Mouse (Mus musculus) kidney, embryonic 14.5 days (tissue): ENCODE data around the gene Klhdc7b. TPM values are rescaled to one million over a fixed set of nuclear protein-coding genes. Genes with fewer than 3 reads are reported as not detected.
A peak's percentile ranks its signal among the peaks of the same experiment; 100 is the strongest.
"Not testable (repeated sequence)": the region's sequence is repeated elsewhere in the genome, so short reads cannot be mapped to it uniquely, and the experiment has no call there.

Experiments used
- ATAC-seq: fragments of 200-750 bp; cut with Nextera tagmentation; 2 replicates; pipeline ENCODE4 v1.8.0; 2017; ENCODE audit warnings: moderate number of reproducible peaks, mild to moderate bottlenecking, moderate TSS enrichment, moderate library complexity; ENCODE audit not compliant: low FRiP score, low TSS enrichment
- H3K27ac ChIP-seq: fragments of 300-500 bp; sonication (generic); 2 replicates; pipeline ENCODE4 v1.5.1; 2014; ENCODE audit warnings: low read depth, mild to moderate bottlenecking, low read length, moderate library complexity, mixed read lengths
- H3K27me3 ChIP-seq: fragments of 300-500 bp; sonication (generic); 2 replicates; pipeline ENCODE4 v1.6.1; 2014; ENCODE audit warnings: mild to moderate bottlenecking, low read length; ENCODE audit not compliant: control insufficient read depth, insufficient read depth
- H3K36me3 ChIP-seq: fragments of 300-500 bp; sonication (generic); 2 replicates; pipeline ENCODE4 v1.6.1; 2014; ENCODE audit warnings: low read length, mixed read lengths; ENCODE audit not compliant: control insufficient read depth, insufficient read depth
- H3K4me1 ChIP-seq: fragments of 300-500 bp; sonication (generic); 2 replicates; pipeline ENCODE4 v1.6.1; 2014; ENCODE audit warnings: low read length, mixed read lengths; ENCODE audit not compliant: control insufficient read depth, insufficient read depth
- H3K4me2 ChIP-seq: fragments of 300-500 bp; sonication (generic); replicated peaks from 2 replicates; pipeline ENCODE4 v1.6.1; 2014; ENCODE audit warnings: low read depth, mild to moderate bottlenecking, low read length
- H3K4me3 ChIP-seq: fragments of 300-500 bp; sonication (generic); 2 replicates; pipeline ENCODE4 v1.5.1; 2014; ENCODE audit warnings: mild to moderate bottlenecking, low read length
- H3K9ac ChIP-seq: fragments of 300-500 bp; sonication (generic); 2 replicates; pipeline ENCODE4 v1.6.1; 2014; ENCODE audit warnings: low read depth, mild to moderate bottlenecking, low read length, moderate library complexity
- H3K9me3 ChIP-seq: fragments of 300-500 bp; sonication (generic); 2 replicates; pipeline ENCODE4 v1.6.1; 2016; ENCODE audit warnings: low read length; ENCODE audit not compliant: control insufficient read depth
- WGBS: fragments of 180-500 bp; shearing (Covaris S2); extraction: QIAGEN DNeasy Blood & Tissue Kit; methylation state at CpG from one replicate; pipeline ENCODE4 v1.1.7; 2014; 5-methylcytosine and 5-hydroxymethylcytosine counted together
- polyA plus RNA-seq: library from polyadenylated mRNA; unstranded; fragments of >200 nt; fragmentation: Nextera tagmentation; extraction: Ambion mirVana; gene quantifications from 2 replicates; pipeline ENCODE4 v1.2.1, GENCODE M21; 2014

Gene Klhdc7b
- polyA plus RNA-seq, 1 experiment from 2014 or later: not detected

DNA sequence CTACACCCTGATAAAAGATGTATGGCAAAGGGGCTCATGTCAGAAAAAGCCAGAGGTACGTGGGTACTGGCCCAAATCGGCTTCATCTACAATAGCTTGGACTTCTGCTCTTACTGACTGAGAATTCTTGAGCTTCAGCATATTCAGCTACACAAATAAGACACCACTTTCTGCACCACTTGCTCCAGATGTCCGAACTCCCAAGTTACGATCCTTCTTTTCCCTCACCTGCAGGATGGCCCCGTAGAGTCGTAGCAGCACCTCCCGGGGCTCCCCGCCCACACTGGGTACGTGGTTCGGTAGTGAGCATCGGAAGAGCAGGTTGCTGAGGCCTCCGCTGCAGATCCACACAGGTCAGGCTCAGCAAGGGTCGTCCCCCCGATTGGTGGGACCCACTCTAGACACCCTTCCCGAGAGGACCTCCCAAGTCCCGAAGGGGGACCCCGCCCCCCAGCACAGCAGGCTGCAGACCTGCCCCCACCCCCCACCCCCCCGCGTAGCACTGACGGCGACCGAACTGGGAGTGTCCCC, 44.2 kb downstream of the Klhdc7b start:
- Histone ChIP-seq H3K4me3 (peak overlapping the region; percentile 72), H3K4me2 (peak overlapping the region; percentile 89), H3K36me3 (peaks cover 21% of the 10 kb centered on the region), H3K9me3 (no peaks in the 10 kb centered on the region), H3K27me3 (no peaks in the 10 kb centered on the region), H3K9ac (peak overlapping the region; percentile 68), H3K4me1 (peaks cover 4% of the 10 kb centered on the region; the same call in 1 of the 2 replicates), H3K27ac (no peak overlapping the region)
- WGBS: 5% methylated on average over 18 of the region's 22 CpGs
- peak; percentile 70 for ATAC-seq

DNA sequence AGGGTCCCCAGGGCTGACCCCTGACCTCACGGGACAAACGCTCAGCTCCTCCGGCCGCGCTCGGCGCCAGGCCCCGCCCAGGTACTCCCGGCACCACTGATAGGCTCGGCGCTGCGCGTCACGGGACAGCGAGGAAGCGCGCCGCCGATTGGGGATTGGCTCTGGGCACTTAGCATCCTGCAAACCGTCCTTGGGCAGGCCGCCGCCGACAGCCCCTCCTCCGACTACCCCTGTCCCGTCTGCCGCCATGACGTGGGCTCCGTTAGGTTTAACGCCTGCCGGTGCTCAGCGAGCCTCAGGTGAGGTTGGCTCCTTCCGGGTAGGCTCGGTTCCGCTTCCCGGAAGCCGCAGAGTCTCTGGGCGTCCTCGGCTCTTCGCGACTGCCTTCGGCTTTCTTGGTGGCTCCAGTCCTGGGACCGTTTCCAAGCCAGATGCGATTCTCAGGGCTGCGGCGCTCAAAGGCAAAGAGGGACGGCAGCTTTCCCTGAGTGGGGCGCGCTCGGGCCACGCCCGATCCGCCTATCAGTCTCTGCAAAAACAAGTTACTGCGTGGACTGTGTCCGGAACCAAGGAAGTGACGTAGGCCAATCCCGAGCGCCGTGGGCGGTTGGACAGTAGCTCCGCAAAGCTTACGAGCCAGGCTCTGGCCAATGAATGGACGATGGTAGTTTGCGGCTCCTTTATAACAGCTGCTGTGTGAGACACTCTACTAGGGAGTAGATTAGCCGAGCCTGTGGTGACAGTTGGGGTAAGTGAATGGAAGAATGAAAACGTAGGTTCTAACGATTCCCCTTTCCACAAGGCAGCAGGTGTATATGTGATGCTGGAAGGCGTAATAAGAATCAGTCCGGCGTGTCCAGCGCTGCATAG, 44.9 kb downstream of the Klhdc7b start, which contains the start of the genes C730034F03Rik, Gm44502 and Chkb:
Gene C730034F03Rik, plus strand, starts transcription at position 238 of the 870 bp plus-strand sequence.
Gene Gm44502, minus strand, starts transcription at position 345 of the 870 bp plus-strand sequence.
Gene Chkb, minus strand, starts transcription at position 557 of the 870 bp plus-strand sequence.
- Histone ChIP-seq H3K9ac (peak within 1 kb of the TSS; percentile 68), H3K36me3 (peaks cover 21% of the 10 kb centered on the region), H3K27me3 (no peaks in the 10 kb centered on the region), H3K4me3 (peak within 1 kb of the TSS; percentile 72), H3K27ac (peak within 1 kb of the TSS; percentile 94), H3K4me1 (peaks cover 4% of the 10 kb centered on the region; the same call in 1 of the 2 replicates), H3K9me3 (no peaks in the 10 kb centered on the region), H3K4me2 (peak within 1 kb of the TSS; percentile 89)
- WGBS: under 1% methylated on average over 70 of the region's 70 CpGs
- ATAC-seq: peak; percentile 93

DNA sequence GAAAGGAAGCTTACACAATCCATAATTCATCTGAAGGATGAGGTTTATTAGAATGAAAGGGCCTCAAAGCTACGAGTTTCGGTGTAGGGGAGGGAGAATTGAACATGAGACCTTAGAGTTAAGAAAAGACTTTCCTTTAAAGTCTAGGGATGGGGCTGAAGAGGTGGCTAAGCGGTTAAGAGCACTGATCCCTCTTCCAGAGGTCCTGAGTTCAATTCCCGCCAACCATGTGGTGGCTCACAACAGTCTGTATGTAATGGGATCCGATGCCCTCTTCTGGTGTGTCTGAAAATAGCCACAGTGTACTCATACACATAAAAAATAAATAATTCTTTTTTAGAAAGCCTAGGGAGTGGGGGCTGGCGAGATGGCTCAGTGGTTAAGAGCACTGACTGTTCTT, 45.6 kb downstream of the Klhdc7b start:
- H3K36me3 ChIP-seq: peaks cover 21% of the 10 kb centered on the region
- no peaks in the 10 kb centered on the region for H3K9me3 ChIP-seq
- WGBS: 53% methylated on average over 6 of the region's 6 CpGs
- peak overlapping the region; percentile 94 for H3K27ac ChIP-seq
- peak overlapping the region; percentile 72 for H3K4me3 ChIP-seq
- no peaks in the 10 kb centered on the region for H3K27me3 ChIP-seq
- H3K9ac ChIP-seq: peak overlapping the region; percentile 68
- no peak; the same call in 1 of the 2 replicates for ATAC-seq
- H3K4me1 ChIP-seq: peaks cover 4% of the 10 kb centered on the region; the same call in 1 of the 2 replicates
- H3K4me2 ChIP-seq: peak overlapping the region; percentile 89

DNA sequence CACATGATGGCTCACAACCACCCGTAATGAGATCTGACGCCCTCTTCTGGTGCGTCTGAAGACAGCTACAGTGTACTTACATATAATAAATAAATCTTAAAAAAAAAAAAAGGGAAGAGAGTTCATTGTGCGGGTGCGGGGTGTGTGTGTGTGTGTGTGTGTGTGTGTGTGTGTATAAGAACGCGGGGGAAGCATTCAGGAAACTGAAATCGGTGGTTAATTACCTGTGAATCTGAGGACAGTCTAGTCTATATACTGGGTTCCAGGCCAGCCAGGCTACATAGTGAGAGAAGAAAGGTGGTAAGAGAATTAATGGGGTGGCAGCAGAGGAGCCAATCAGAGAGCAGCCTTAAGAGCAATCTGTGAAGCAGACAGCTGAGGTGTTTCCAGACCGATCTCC, 46.1 kb downstream of the Klhdc7b start:
- H3K4me1 ChIP-seq, H3K4me2 ChIP-seq, H3K9ac ChIP-seq, H3K27me3 ChIP-seq, ATAC-seq, H3K9me3 ChIP-seq, H3K27ac ChIP-seq, H3K4me3 ChIP-seq: not testable (repeated sequence)
- H3K36me3 ChIP-seq: peaks cover 21% of the 10 kb centered on the region
- WGBS: 84% methylated on average over 9 of the region's 9 CpGs

DNA sequence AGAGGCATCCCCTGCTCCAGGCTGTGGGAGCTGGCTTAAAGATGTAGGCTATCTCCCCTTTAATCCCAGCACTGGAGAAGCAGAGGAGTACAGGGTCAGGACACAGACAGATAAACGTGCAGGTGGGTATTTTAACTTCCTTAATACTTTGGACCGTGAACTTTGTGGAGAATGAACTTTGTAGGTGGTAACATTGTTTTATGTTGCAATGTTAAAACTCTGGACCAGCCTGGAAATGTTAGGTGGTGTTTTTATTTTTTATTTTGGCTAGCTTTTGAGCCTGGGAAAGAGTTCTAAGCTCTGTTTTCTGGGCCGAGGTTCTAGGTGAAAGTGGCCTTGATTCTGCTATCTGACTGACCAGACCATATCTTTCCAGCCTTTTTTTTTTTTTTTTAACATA, 46.6 kb downstream of the Klhdc7b start:
- H3K9ac ChIP-seq: no peak overlapping the region
- H3K36me3 ChIP-seq: peaks cover 16% of the 10 kb centered on the region
- no peak for ATAC-seq
- no peak overlapping the region for H3K4me3 ChIP-seq
- 84% methylated on average over 3 of the region's 3 CpGs for WGBS
- H3K9me3 ChIP-seq: no peaks in the 10 kb centered on the region
- H3K27ac ChIP-seq: no peak overlapping the region
- no peak overlapping the region for H3K4me2 ChIP-seq
- no peaks in the 10 kb centered on the region for H3K27me3 ChIP-seq
- H3K4me1 ChIP-seq: peaks cover 4% of the 10 kb centered on the region; the same call in 1 of the 2 replicates

DNA sequence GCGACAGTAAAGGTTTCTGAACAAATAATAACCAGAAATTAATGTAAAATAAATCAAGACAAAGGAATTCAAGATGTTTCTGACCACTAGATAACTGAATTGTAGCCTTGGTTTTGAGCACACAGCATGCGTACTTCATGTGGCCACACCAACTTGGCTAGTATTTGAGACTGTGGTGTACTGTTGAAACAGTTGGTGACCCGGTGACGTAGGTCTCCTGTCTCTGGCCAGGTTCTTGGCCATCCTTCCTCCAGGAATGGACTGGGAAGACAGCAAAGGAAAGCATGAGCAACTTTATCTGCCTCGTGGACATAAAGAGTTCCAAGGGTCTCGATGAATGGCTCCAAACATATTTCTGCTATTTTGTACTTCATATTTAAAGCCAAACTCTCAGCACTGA, 47.1 kb downstream of the Klhdc7b start:
- Histone ChIP-seq H3K9ac (no peak overlapping the region), H3K4me1 (peaks cover 4% of the 10 kb centered on the region; the same call in 1 of the 2 replicates), H3K4me3 (no peak overlapping the region), H3K27ac (no peak overlapping the region), H3K9me3 (no peaks in the 10 kb centered on the region), H3K4me2 (no peak overlapping the region), H3K36me3 (peaks cover 11% of the 10 kb centered on the region), H3K27me3 (no peaks in the 10 kb centered on the region)
- 95% methylated on average over 6 of the region's 6 CpGs for WGBS
- ATAC-seq: no peak

DNA sequence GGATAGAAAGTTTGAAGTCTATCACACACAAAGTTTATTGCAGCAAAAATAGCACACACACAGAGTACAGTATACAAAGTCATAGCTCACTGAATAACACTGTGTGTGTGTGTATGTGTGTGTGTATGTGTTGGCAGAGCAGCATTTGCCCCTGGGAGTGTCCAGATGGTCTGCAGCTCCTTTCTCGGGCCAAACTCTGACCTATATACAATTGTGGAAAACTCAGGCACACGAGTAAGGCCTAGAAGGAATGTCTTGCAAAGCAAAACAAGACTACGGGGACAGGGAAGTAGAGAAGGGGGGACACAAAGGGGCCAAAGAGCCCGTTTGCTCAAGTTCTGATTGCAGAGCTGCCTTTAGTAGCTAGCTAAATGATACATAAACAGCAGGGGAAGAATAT, 48.2 kb downstream of the Klhdc7b start:
- H3K27ac ChIP-seq: no peak overlapping the region
- H3K9me3 ChIP-seq: no peaks in the 10 kb centered on the region
- H3K4me1 ChIP-seq: peaks cover 4% of the 10 kb centered on the region; the same call in 1 of the 2 replicates
- no peaks in the 10 kb centered on the region for H3K27me3 ChIP-seq
- H3K9ac ChIP-seq: no peak overlapping the region
- no peak overlapping the region for H3K4me2 ChIP-seq
- 80% methylated on average over 4 of the region's 4 CpGs for WGBS
- no peak overlapping the region for H3K4me3 ChIP-seq
- H3K36me3 ChIP-seq: peaks cover 1% of the 10 kb centered on the region; the same call in 1 of the 2 replicates
- ATAC-seq: no peak

DNA sequence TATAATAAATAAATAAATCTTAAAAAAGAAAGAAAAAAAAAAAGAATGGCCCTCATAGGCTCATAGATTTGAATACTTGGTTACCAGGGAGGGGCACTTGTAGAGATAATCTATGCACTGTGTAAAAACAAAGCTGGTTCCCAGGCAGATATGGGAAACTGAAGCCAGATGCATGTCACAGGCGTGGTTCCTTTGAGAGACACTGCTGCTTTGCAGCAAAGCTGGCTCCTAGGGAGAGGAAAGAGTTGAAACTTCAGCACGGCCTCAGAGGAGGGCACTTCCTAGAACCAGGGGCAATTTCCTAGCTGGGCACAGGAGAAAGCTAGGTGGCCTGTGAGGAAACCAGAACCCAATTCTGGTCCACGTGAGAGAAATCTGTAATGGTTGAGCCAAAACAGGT, 49.4 kb downstream of the Klhdc7b start:
- Histone ChIP-seq H3K27me3 (no peaks in the 10 kb centered on the region), H3K9ac (no peak overlapping the region), H3K9me3 (no peaks in the 10 kb centered on the region), H3K4me3 (no peak overlapping the region), H3K36me3 (no peaks in the 10 kb centered on the region), H3K27ac (no peak overlapping the region), H3K4me1 (no peaks in the 10 kb centered on the region), H3K4me2 (no peak overlapping the region)
- 73% methylated on average over 3 of the region's 3 CpGs for WGBS
- no peak for ATAC-seq

DNA sequence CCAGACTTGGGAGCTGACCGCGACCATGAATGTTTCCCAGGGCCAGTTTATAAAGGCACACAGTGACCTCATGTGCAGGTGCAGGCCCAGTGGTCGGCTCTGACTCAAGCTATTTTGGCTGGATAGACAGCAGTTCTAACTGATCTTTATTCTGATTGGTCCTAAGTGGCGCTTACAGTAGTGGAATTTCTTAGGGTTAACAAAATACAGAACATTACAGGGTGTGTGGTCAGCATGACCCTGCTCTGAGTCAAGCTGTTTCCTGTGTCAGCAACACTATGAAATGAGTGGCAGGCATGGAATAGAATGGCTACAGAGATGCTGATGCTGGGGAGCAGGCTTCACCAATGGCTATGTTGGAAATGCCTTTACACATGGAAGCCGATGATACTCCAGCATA, 51.2 kb downstream of the Klhdc7b start:
- ATAC-seq: no peak
- Histone ChIP-seq H3K4me2 (no peak overlapping the region), H3K36me3 (no peaks in the 10 kb centered on the region), H3K4me3 (no peak overlapping the region), H3K27ac (no peak overlapping the region), H3K4me1 (no peaks in the 10 kb centered on the region), H3K27me3 (no peaks in the 10 kb centered on the region), H3K9me3 (no peaks in the 10 kb centered on the region), H3K9ac (no peak overlapping the region)
- WGBS: 84% methylated on average over 5 of the region's 5 CpGs
